Mouse (Mus musculus) CH12.LX (cell line): ENCODE results near the gene C730034F03Rik.

Experiments
- JUN ChIP-seq: IDR thresholded peaks from 2 replicates; pipeline ENCODE4 v1.6.1; 2011; ENCODE audit warnings: low read depth, mild to moderate bottlenecking, low read length, improper control_type of control experiment, moderate library complexity; ENCODE audit not compliant: insufficient read depth
- PAX5 ChIP-seq: IDR thresholded peaks from 2 replicates; pipeline ENCODE4 v1.6.1; 2012; ENCODE audit warnings: low read length, inconsistent platforms, mixed read lengths
- RAD21 ChIP-seq: IDR thresholded peaks from 2 replicates; pipeline ENCODE4 v1.6.1; 2011; ENCODE audit warnings: low read depth, mild to moderate bottlenecking, low read length, improper control_type of control experiment, moderate library complexity
- TBP ChIP-seq: conservative IDR thresholded peaks from 2 replicates; pipeline ENCODE4 v1.6.1; 2011; ENCODE audit warnings: low read depth, low read length, improper control_type of control experiment

- TF ChIP-seq RAD21 (no peak), TBP (no peak), JUN (no peak), PAX5 (no peak)
Observed at GRCm38 (mm10) chr15:89431271-89431670, 1.9 kb downstream of the C730034F03Rik start.
